23 mouse cellular contexts compared by ENCODE assay signal in genomic region chr17:46156680-46157079, GRCm38 (mm10). TPM values are rescaled to one million over a fixed set of nuclear protein-coding genes. Genes with fewer than 3 reads are reported as not detected.
DNase-seq lines count a peak whose midpoint lies in the region; ATAC-seq and TF ChIP-seq lines count a peak whose summit lies in the region.
"Had no signal": no experiment of that assay in that cellular context is flagged by ENCODE, and none has a peak within 500 bp of the region (broad histone marks: within the 10 kb centered on the region; RNA-seq: fewer than 3 reads in every experiment).

No protein-coding gene starts in this region.

- H3K4me2 ChIP-seq in liver, embryonic 14.5 days (ENCODE audit: low read depth), result peak overlapping the region; percentile 55
- no peak overlapping the region for H3K4me2 ChIP-seq in kidney, embryonic 15.5 days
- no peak overlapping the region for H3K4me2 ChIP-seq in forebrain, embryonic 12.5 days
- H3K4me2 ChIP-seq: embryonic facial prominence, embryonic 15.5 days; intestine, embryonic 15.5 days; limb, embryonic 13.5 days; lung, embryonic 14.5 days; midbrain, embryonic 12.5 days had no signal

- peaks cover 2% of the 10 kb centered on the region for H3K4me1 ChIP-seq in bone marrow, adult 2 months (ENCODE audit: control insufficient read depth, insufficient read depth, low read length)
- H3K4me1 ChIP-seq in erythroblast, embryonic 14.5 days (ENCODE audit: control insufficient read depth), result peaks cover 81% of the 10 kb centered on the region
- peaks cover 35 to 48% of the 10 kb centered on the region in 2 experiments for H3K4me1 ChIP-seq in liver, embryonic 14.5 days (replicated peaks; ENCODE audit: control insufficient read depth in 2 of 2, insufficient read depth in 2 of 2, low read length in 1 of 2)
- peaks cover 27% of the 10 kb centered on the region for H3K4me1 ChIP-seq in kidney, embryonic 15.5 days
- peaks cover 17% of the 10 kb centered on the region for H3K4me1 ChIP-seq in forebrain, embryonic 12.5 days

- H3K4me3 ChIP-seq in bone marrow, adult 2 months (replicated peaks; ENCODE audit: control insufficient read depth, low read depth, low read length), result peak overlapping the region; percentile 19
- peak overlapping the region; percentile 56 for H3K4me3 ChIP-seq in erythroblast, embryonic 14.5 days (replicated peaks)
- peak overlapping the region in 1 of 2 experiments; percentile 24; a peak in 2 of 4 replicates for H3K4me3 ChIP-seq in liver, embryonic 14.5 days (ENCODE audit: insufficient read depth in 1 of 2, low read depth in 2 of 2, low read length in 2 of 2)
- no peak overlapping the region for H3K4me3 ChIP-seq in kidney, embryonic 15.5 days (replicated peaks)
- H3K4me3 ChIP-seq in forebrain, embryonic 12.5 days (replicated peaks), result no peak overlapping the region
- H3K4me3 ChIP-seq: embryonic facial prominence, embryonic 15.5 days; hindbrain, embryonic 10.5 days; intestine, embryonic 15.5 days; limb, embryonic 13.5 days; midbrain, embryonic 12.5 days had no signal

- H3K36me3 ChIP-seq in erythroblast, embryonic 14.5 days (ENCODE audit: control insufficient read depth), result peaks cover 33% of the 10 kb centered on the region
- peaks cover 4% of the 10 kb centered on the region for H3K36me3 ChIP-seq in liver, embryonic 14.5 days (replicated peaks; ENCODE audit: control insufficient read depth, insufficient read depth, low read depth)
- peaks cover under 1% of the 10 kb centered on the region; the same call in 1 of the 2 replicates for H3K36me3 ChIP-seq in kidney, embryonic 15.5 days
- H3K36me3 ChIP-seq in forebrain, embryonic 12.5 days (replicated peaks), result peaks cover under 1% of the 10 kb centered on the region; the same call in 1 of the 2 replicates
- H3K36me3 ChIP-seq: intestine, embryonic 15.5 days; limb, embryonic 13.5 days; midbrain, embryonic 12.5 days had no signal

- no peak for TF ChIP-seq CTCF in bone marrow, adult 2 months (IDR thresholded peaks at IDR 0.05; ENCODE audit: control insufficient read depth, insufficient read depth, low read length)
- TF ChIP-seq CTCF in liver, embryonic 14.5 days (IDR thresholded peaks at IDR 0.05; ENCODE audit: low read depth), result 0 out of 2 replicates have a peak, but pooled peaks have one; percentile 12

- peak; percentile 50; the same call in 1 of the 2 replicates for TF ChIP-seq EP300 in liver, embryonic 14.5 days (IDR thresholded peaks at IDR 0.05; ENCODE audit: low read depth)

- ATAC-seq in liver, embryonic 14.5 days (ENCODE audit: insufficient read depth), result peak; percentile 60
- no peak for ATAC-seq in kidney, embryonic 15.5 days (replicated peaks; ENCODE audit: low FRiP score)
- ATAC-seq in forebrain, embryonic 12.5 days (ENCODE audit: low FRiP score), result no peak
- ATAC-seq: hindbrain, embryonic 16.5 days; intestine, embryonic 15.5 days had no signal

- peak overlapping the region; percentile 40 for H3K9ac ChIP-seq in liver, embryonic 14.5 days (replicated peaks)
- H3K9ac ChIP-seq in kidney, embryonic 15.5 days, result no peak overlapping the region
- H3K9ac ChIP-seq in forebrain, embryonic 12.5 days, result no peak overlapping the region
- H3K9ac ChIP-seq: embryonic facial prominence, embryonic 15.5 days; intestine, embryonic 15.5 days; limb, embryonic 13.5 days; lung, embryonic 14.5 days; midbrain, embryonic 12.5 days had no signal

- DNase-seq in liver, embryonic 14.5 days (ENCODE audit: low read depth in 3 of 3, low spot score in 3 of 3), result peak; percentile 70 to 78 (median 73)
- DNase-seq in spleen, postnatal 4 days (ENCODE audit: low spot score in 2 of 2), result peak; percentile 74 to 79
- no peak for DNase-seq in left cerebral cortex, adult 11 months (ENCODE audit: low spot score)
- DNase-seq: adrenal gland, postnatal 10 days; cerebellum, adult 9-11 months; gastrocnemius, postnatal 25 days; heart, postnatal 10 days; kidney, adult 8-10 months; kidney, postnatal 36 days; layer of hippocampus, postnatal 36 days; lung, embryonic 14.5 days had no signal

- H3K9me3 ChIP-seq in erythroblast, embryonic 14.5 days (ENCODE audit: control insufficient read depth, low read length), result peaks cover 7% of the 10 kb centered on the region
- H3K9me3 ChIP-seq in liver, embryonic 14.5 days (ENCODE audit: control insufficient read depth, low read length), result no peaks in the 10 kb centered on the region
- no peaks in the 10 kb centered on the region for H3K9me3 ChIP-seq in kidney, embryonic 15.5 days (replicated peaks)
- no peaks in the 10 kb centered on the region for H3K9me3 ChIP-seq in forebrain, embryonic 12.5 days
- H3K9me3 ChIP-seq: embryonic facial prominence, embryonic 15.5 days; G1E; hindbrain, embryonic 10.5 days; intestine, embryonic 15.5 days; limb, embryonic 13.5 days; midbrain, embryonic 12.5 days had no signal

- no peak for TF ChIP-seq POLR2A in bone marrow, adult 2 months (IDR thresholded peaks at IDR 0.05; ENCODE audit: borderline replicate concordance, control insufficient read depth, low read depth, low read length)

- H3K27ac ChIP-seq in bone marrow, adult 2 months (ENCODE audit: control insufficient read depth, insufficient read depth, low read depth, low read length, poor library complexity), result peak overlapping the region; percentile 66
- H3K27ac ChIP-seq in liver, embryonic 14.5 days, result peak overlapping the region; percentile 93
- H3K27ac ChIP-seq in kidney, embryonic 15.5 days, result no peak overlapping the region
- H3K27ac ChIP-seq in forebrain, embryonic 12.5 days, result no peak overlapping the region
- H3K27ac ChIP-seq: embryonic facial prominence, embryonic 15.5 days; hindbrain, embryonic 10.5 days; intestine, embryonic 15.5 days; limb, embryonic 13.5 days; midbrain, embryonic 12.5 days had no signal

- H3K27me3 ChIP-seq in erythroblast, embryonic 14.5 days (ENCODE audit: control insufficient read depth), result no peaks in the 10 kb centered on the region
- no peaks in the 10 kb centered on the region for H3K27me3 ChIP-seq in liver, embryonic 14.5 days (ENCODE audit: control insufficient read depth, insufficient read depth, low read length)
- no peaks in the 10 kb centered on the region for H3K27me3 ChIP-seq in kidney, embryonic 15.5 days
- H3K27me3 ChIP-seq in forebrain, embryonic 12.5 days, result no peaks in the 10 kb centered on the region
- H3K27me3 ChIP-seq: CH12.LX; embryonic facial prominence, embryonic 15.5 days; intestine, embryonic 15.5 days; limb, embryonic 13.5 days; midbrain, embryonic 12.5 days had no signal

- 51% methylated on average over 5 of the region's 5 CpGs for WGBS in bone marrow, adult 2 months
- 47% methylated on average over 5 of the region's 5 CpGs for WGBS in liver, embryonic 14.5 days (ENCODE audit: insufficient replicate concordance)
- WGBS in kidney, embryonic 15.5 days, result 68% methylated on average over 5 of the region's 5 CpGs
- WGBS in forebrain, embryonic 12.5 days, result 86% methylated on average over 5 of the region's 5 CpGs

RNA-seq across cellular contexts. Expression of gene Mad2l1bp, which starts 3.3 kb away (rescaled TPM):
- polyA plus RNA-seq in bone marrow, adult 2 months (2011; ENCODE audit: insufficient read depth, insufficient read length, low replicate concordance, missing spikeins), result 25.9 and 32.7 TPM in 2 replicates
- polyA plus RNA-seq in erythroblast, embryonic 14.5 days (2012), result 1.4 and 4.1 TPM in 2 replicates
- polyA plus RNA-seq in liver, embryonic 14.5 days (2012; rRNA removed), result 25.3 and 25.6 TPM in 2 replicates
- 36.0 and 37.2 TPM in 2 replicates for polyA plus RNA-seq in liver, embryonic 14.5 days (2014; fragmentation: Nextera tagmentation; extraction: Ambion mirVana)
- 37.5 and 39.2 TPM in 2 replicates for polyA plus RNA-seq in kidney, embryonic 15.5 days (2015; fragmentation: Nextera tagmentation; extraction: Ambion mirVana)
- polyA plus RNA-seq in forebrain, embryonic 12.5 days (2016; fragmentation: Nextera tagmentation; extraction: Ambion mirVana), result 30.6 and 31.0 TPM in 2 replicates

RNA-seq across cellular contexts. Expression of gene Gtpbp2, which starts 4.2 kb away (rescaled TPM):
- polyA plus RNA-seq in bone marrow, adult 2 months (2011; ENCODE audit: insufficient read depth, insufficient read length, low replicate concordance, missing spikeins), result 194 and 345 TPM in 2 replicates
- polyA plus RNA-seq in erythroblast, embryonic 14.5 days (2012), result 15.3 and 19.3 TPM in 2 replicates
- 81.0 and 98.3 TPM in 2 replicates for polyA plus RNA-seq in liver, embryonic 14.5 days (2012; rRNA removed)
- polyA plus RNA-seq in liver, embryonic 14.5 days (2014; fragmentation: Nextera tagmentation; extraction: Ambion mirVana), result 18.2 and 20.7 TPM in 2 replicates
- 36.8 and 44.4 TPM in 2 replicates for polyA plus RNA-seq in kidney, embryonic 15.5 days (2015; fragmentation: Nextera tagmentation; extraction: Ambion mirVana)
- polyA plus RNA-seq in forebrain, embryonic 12.5 days (2016; fragmentation: Nextera tagmentation; extraction: Ambion mirVana), result 37.0 and 43.6 TPM in 2 replicates

RNA-seq across cellular contexts. Expression of gene Rsph9, which starts 12.7 kb away (rescaled TPM):
- 1.7 and 5.0 TPM in 2 replicates for polyA plus RNA-seq in bone marrow, adult 2 months (2011; ENCODE audit: insufficient read depth, insufficient read length, low replicate concordance, missing spikeins)
- 0.42 TPM in 1 of 2 replicates, not detected in the other for polyA plus RNA-seq in erythroblast, embryonic 14.5 days (2012)
- 0.39 and 0.63 TPM in 2 replicates for polyA plus RNA-seq in liver, embryonic 14.5 days (2012; rRNA removed)
- 0.71 and 0.77 TPM in 2 replicates for polyA plus RNA-seq in liver, embryonic 14.5 days (2014; fragmentation: Nextera tagmentation; extraction: Ambion mirVana)
- polyA plus RNA-seq in kidney, embryonic 15.5 days (2015; fragmentation: Nextera tagmentation; extraction: Ambion mirVana), result 11.7 and 12.1 TPM in 2 replicates
- 14.9 and 15.9 TPM in 2 replicates for polyA plus RNA-seq in forebrain, embryonic 12.5 days (2016; fragmentation: Nextera tagmentation; extraction: Ambion mirVana)
- polyA plus RNA-seq: G1E had no signal

RNA-seq across cellular contexts. Expression of gene Polh, which starts 45.8 kb away (rescaled TPM):
- 17.3 and 23.2 TPM in 2 replicates for polyA plus RNA-seq in bone marrow, adult 2 months (2011; ENCODE audit: insufficient read depth, insufficient read length, low replicate concordance, missing spikeins)
- polyA plus RNA-seq in erythroblast, embryonic 14.5 days (2012), result 0.24 and 0.27 TPM in 2 replicates
- 7.7 and 9.7 TPM in 2 replicates for polyA plus RNA-seq in liver, embryonic 14.5 days (2012; rRNA removed)
- polyA plus RNA-seq in liver, embryonic 14.5 days (2014; fragmentation: Nextera tagmentation; extraction: Ambion mirVana), result 7.8 and 9.5 TPM in 2 replicates
- polyA plus RNA-seq in kidney, embryonic 15.5 days (2015; fragmentation: Nextera tagmentation; extraction: Ambion mirVana), result 16.5 and 17.0 TPM in 2 replicates
- polyA plus RNA-seq in forebrain, embryonic 12.5 days (2016; fragmentation: Nextera tagmentation; extraction: Ambion mirVana), result 11.2 and 12.3 TPM in 2 replicates

RNA-seq across cellular contexts. Expression of gene Mrps18a, which starts 45.9 kb away (rescaled TPM):
- polyA plus RNA-seq in bone marrow, adult 2 months (2011; ENCODE audit: insufficient read depth, insufficient read length, low replicate concordance, missing spikeins), result 42.0 and 90.6 TPM in 2 replicates
- 7.7 and 9.7 TPM in 2 replicates for polyA plus RNA-seq in erythroblast, embryonic 14.5 days (2012)
- polyA plus RNA-seq in liver, embryonic 14.5 days (2012; rRNA removed), result 22.8 and 29.7 TPM in 2 replicates
- polyA plus RNA-seq in liver, embryonic 14.5 days (2014; fragmentation: Nextera tagmentation; extraction: Ambion mirVana), result 65.2 and 68.5 TPM in 2 replicates
- 154 and 155 TPM in 2 replicates for polyA plus RNA-seq in kidney, embryonic 15.5 days (2015; fragmentation: Nextera tagmentation; extraction: Ambion mirVana)
- 117 and 121 TPM in 2 replicates for polyA plus RNA-seq in forebrain, embryonic 12.5 days (2016; fragmentation: Nextera tagmentation; extraction: Ambion mirVana)

Comparison
In these comparisons a context has a peak if more than half of its experiments do, and no peak if none do; other contexts are left out.
1. H3K27ac ChIP-seq: peak in bone marrow, adult 2 months (single experiment) and liver, embryonic 14.5 days (single experiment); none in kidney, embryonic 15.5 days (single experiment) and forebrain, embryonic 12.5 days (single experiment).
2. H3K4me3 ChIP-seq: peak in bone marrow, adult 2 months (single experiment) and erythroblast, embryonic 14.5 days (single experiment); none in kidney, embryonic 15.5 days (single experiment) and forebrain, embryonic 12.5 days (single experiment).